ENCODE assay signal across 8 mouse cellular contexts in genomic region chr3:52758561-52758960, GRCm38 (mm10).
DNase-seq lines count a peak whose midpoint lies in the region; ATAC-seq lines count a peak whose summit lies in the region.

No protein-coding gene starts in this region.

- 35% methylated on average over 2 of the region's 2 CpGs for WGBS in forebrain, embryonic 14.5 days

- H3K4me2 ChIP-seq in forebrain, embryonic 14.5 days (ENCODE audit: low read length), result no peak overlapping the region

- H3K36me3 ChIP-seq in forebrain, embryonic 14.5 days (ENCODE audit: control insufficient read depth, insufficient read depth, low read length), result no peaks in the 10 kb centered on the region

- H3K9me3 ChIP-seq in forebrain, embryonic 14.5 days (replicated peaks; ENCODE audit: control insufficient read depth, low read length), result no peaks in the 10 kb centered on the region

- H3K27me3 ChIP-seq in forebrain, embryonic 14.5 days (replicated peaks; ENCODE audit: control insufficient read depth, insufficient read depth, low read length), result no peaks in the 10 kb centered on the region

- ATAC-seq in forebrain, embryonic 14.5 days, result no peak

- no peak overlapping the region for H3K4me3 ChIP-seq in forebrain, embryonic 14.5 days (ENCODE audit: low read depth, low read length)

- H3K4me1 ChIP-seq in forebrain, embryonic 14.5 days (ENCODE audit: control insufficient read depth, insufficient read depth, low read length), result no peaks in the 10 kb centered on the region

- DNase-seq in layer of hippocampus, adult 11-12 months (ENCODE audit: low spot score), result peak; percentile 60
- DNase-seq in layer of hippocampus, adult 9-11 months, result no peak
- peak; percentile 69 for DNase-seq in CD4-positive helper T cell, adult 2 months (ENCODE audit: low read depth, low spot score)
- DNase-seq in adrenal gland, postnatal 10 days, result peak; percentile 67
- peak; percentile 12 for DNase-seq in forelimb bud, embryonic 11.5 days (ENCODE audit: low read depth, low spot score)
- DNase-seq in kidney, postnatal 25 days, result peak; percentile 71 to 75
- DNase-seq in skeletal muscle tissue, adult 2 months (ENCODE audit: low read depth, low spot score), result peak; percentile 47
- no peak for DNase-seq in forebrain, embryonic 14.5 days (ENCODE audit: low spot score)

- no peak overlapping the region for H3K9ac ChIP-seq in forebrain, embryonic 14.5 days (ENCODE audit: low read length)

- no peak overlapping the region for H3K27ac ChIP-seq in forebrain, embryonic 14.5 days (ENCODE audit: low read depth, low read length)

Comparison
In these comparisons a context has a peak if more than half of its experiments do, and no peak if none do; other contexts are left out.
1. DNase-seq: peak in layer of hippocampus, adult 11-12 months (single experiment), CD4-positive helper T cell, adult 2 months (single experiment), adrenal gland, postnatal 10 days (single experiment), forelimb bud, embryonic 11.5 days (single experiment), kidney, postnatal 25 days (2 of 2) and skeletal muscle tissue, adult 2 months (single experiment); none in layer of hippocampus, adult 9-11 months (single experiment) and forebrain, embryonic 14.5 days (single experiment).